Mouse (Mus musculus) adrenal gland, postnatal 4 days (tissue): ENCODE data around the gene Psen2. TPM values are rescaled to one million over a fixed set of nuclear protein-coding genes. Genes with fewer than 3 reads are reported as not detected.

Source experiments
- DNase-seq, 2 experiments: peaks; one replicate each; pipeline ENCODE4 v3.0.0; 2021 to 2022; ENCODE audit warnings: low spot score in 2 of 2, mixed read lengths in 2 of 2
- total RNA-seq, 2 experiments: library from RNA; stranded (reverse); gene quantifications; 2 replicates each; pipeline ENCODE4 v1.2.3; 2021

Psen2 gene
- total RNA-seq, 2 experiments from 2014 or later, result 40.2 to 45.4 TPM

GRCm38 (mm10) chr1:180277563-180277962 is 14.3 kb upstream of the Psen2 start:
- DNase-seq, result no peak

- DNase-seq, result no peak
Measured at GRCm38 (mm10) chr1:180274725-180275308, 11.6 kb upstream of the Psen2 start.

GRCm38 (mm10) chr1:180269033-180269432 is 5.8 kb upstream of the Psen2 start:
- no peak for DNase-seq

- peak; percentile 75 to 88 for DNase-seq
Measured at GRCm38 (mm10) chr1:180268249-180269031, 5.2 kb upstream of the Psen2 start.

GRCm38 (mm10) chr1:180267151-180267550 is 3.9 kb upstream of the Psen2 start:
- no peak for DNase-seq

- no peak for DNase-seq
Measured at GRCm38 (mm10) chr1:180265399-180265798, 2.2 kb upstream of the Psen2 start.

- no peak for DNase-seq
Measured at GRCm38 (mm10) chr1:180264851-180265250, 1.6 kb upstream of the Psen2 start.

- DNase-seq, result no peak
Measured at GRCm38 (mm10) chr1:180264389-180264788, 1.2 kb upstream of the Psen2 start.

GRCm38 (mm10) chr1:180261857-180262570 is 1.2 kb downstream of the Psen2 start:
- no peak for DNase-seq

- no peak for DNase-seq
Measured at GRCm38 (mm10) chr1:180261415-180261814, 1.8 kb downstream of the Psen2 start.

- no peak for DNase-seq
Measured at GRCm38 (mm10) chr1:180260886-180261285, 2.4 kb downstream of the Psen2 start.

- DNase-seq, result no peak
Measured at GRCm38 (mm10) chr1:180259753-180260152, 3.5 kb downstream of the Psen2 start.

- no peak for DNase-seq
Measured at GRCm38 (mm10) chr1:180257446-180257845, 5.8 kb downstream of the Psen2 start.

GRCm38 (mm10) chr1:180256866-180257265 is 6.4 kb downstream of the Psen2 start:
- no peak for DNase-seq

- peak; percentile 98 for DNase-seq
Measured at GRCm38 (mm10) chr1:180256138-180256674, 7.0 kb downstream of the Psen2 start.

GRCm38 (mm10) chr1:180255294-180256117 is 7.7 kb downstream of the Psen2 start:
- DNase-seq, result peak in 1 of 2 experiments; percentile 29

- DNase-seq, result no peak
Measured at GRCm38 (mm10) chr1:180254316-180254715, 8.9 kb downstream of the Psen2 start.

- DNase-seq, result no peak
Measured at GRCm38 (mm10) chr1:180252656-180253190, 10.5 kb downstream of the Psen2 start.

GRCm38 (mm10) chr1:180251176-180252048 is 11.8 kb downstream of the Psen2 start:
- DNase-seq, result no peak

- DNase-seq, result no peak
Measured at GRCm38 (mm10) chr1:180250441-180250830, 12.8 kb downstream of the Psen2 start.
